Mouse (Mus musculus) kidney, adult 2 months (tissue): ENCODE measurements around the gene Scrt2. TPM values are rescaled to one million over a fixed set of nuclear protein-coding genes. Genes with fewer than 3 reads are reported as not detected.

Experiments
- DNase-seq: peaks from one replicate; pipeline ENCODE4 v3.0.0; 2021
- H3K27ac ChIP-seq: fragments of 200-500 bp; 2 replicates; pipeline ENCODE4 v1.5.1; 2012; ENCODE audit warnings: low read depth, low read length, control low read depth, inconsistent platforms; ENCODE audit not compliant: insufficient read depth
- H3K27me3 ChIP-seq: fragments of 200-500 bp; replicated peaks from 2 replicates; pipeline ENCODE4 v1.6.1; 2012; ENCODE audit warnings: mild to moderate bottlenecking, moderate library complexity, low read length, inconsistent platforms; ENCODE audit not compliant: control insufficient read depth, insufficient read depth
- H3K36me3 ChIP-seq: fragments of 200-500 bp; 2 replicates; pipeline ENCODE4 v1.6.1; 2012; ENCODE audit warnings: mild to moderate bottlenecking, moderate library complexity, low read length, inconsistent platforms; ENCODE audit not compliant: control insufficient read depth, insufficient read depth
- H3K4me1 ChIP-seq: fragments of 200-500 bp; 2 replicates; pipeline ENCODE4 v1.6.1; 2011; ENCODE audit warnings: low read length; ENCODE audit not compliant: control insufficient read depth, insufficient read depth
- H3K4me3 ChIP-seq: fragments of 200-500 bp; 2 replicates; pipeline ENCODE4 v1.5.1; 2011; ENCODE audit warnings: mild to moderate bottlenecking, low read depth, low read length, control low read depth; ENCODE audit not compliant: insufficient read depth
- CTCF ChIP-seq: fragments of 200-500 bp; conservative IDR thresholded peaks from 2 replicates; pipeline ENCODE4 v1.5.1; 2011; ENCODE audit warnings: low read depth, mild to moderate bottlenecking, control low read depth, low read length, moderate library complexity, mixed read lengths; ENCODE audit not compliant: insufficient read depth, insufficient read length
- POLR2A ChIP-seq: fragments of 200-500 bp; IDR thresholded peaks from one replicate; pipeline ENCODE4 v1.6.1; 2011; ENCODE audit warnings: low read depth, low read length, control low read depth
- WGBS: fragments of 180-500 bp; shearing (Covaris S2); methylation state at CpG from one replicate; pipeline ENCODE4 v1.1.7; 2018; 5-methylcytosine and 5-hydroxymethylcytosine counted together
- polyA plus RNA-seq: library from polyadenylated mRNA; depleted of rRNA; stranded (reverse); fragments of >200 nt; gene quantifications from 2 replicates; pipeline ENCODE4 v1.2.3, GENCODE M21; 2012

Scrt2 gene
- polyA plus RNA-seq, 1 experiment = not detected

- Histone ChIP-seq H3K4me3 (peak overlapping the region; percentile 76), H3K27me3 (no peaks in the 10 kb centered on the region), H3K27ac (peak overlapping the region; percentile 96), H3K36me3 (no peaks in the 10 kb centered on the region), H3K4me1 (peaks cover 12% of the 10 kb centered on the region; the same call in 1 of the 2 replicates)
- 15% methylated on average over 17 of the region's 17 CpGs for WGBS
- TF ChIP-seq CTCF (no peak), POLR2A (no peak)
- peak; percentile 32 for DNase-seq
Observed at GRCm38 (mm10) chr2:152104711-152105317, 23.5 kb downstream of the Scrt2 start.

GRCm38 (mm10) chr2:152105318-152106224 lies 24.2 kb downstream of the Scrt2 start, which contains the start of gene Srxn1:
Gene Srxn1 (plus strand): TSS chr2:152105516.
- no peaks in the 10 kb centered on the region for H3K36me3 ChIP-seq
- WGBS = under 1% methylated on average over 84 of the region's 84 CpGs
- TF ChIP-seq POLR2A (peak; percentile 26), CTCF (peak; percentile 28; the same call in 1 of the 2 replicates)
- peak within 1 kb of the TSS; percentile 76 for H3K4me3 ChIP-seq
- H3K27ac ChIP-seq = peak within 1 kb of the TSS; percentile 96
- no peaks in the 10 kb centered on the region for H3K27me3 ChIP-seq
- peaks cover 12% of the 10 kb centered on the region; the same call in 1 of the 2 replicates for H3K4me1 ChIP-seq
- peak; percentile 91 for DNase-seq

GRCm38 (mm10) chr2:152106225-152106595 lies 24.9 kb downstream of the Scrt2 start:
- H3K27me3 ChIP-seq = no peaks in the 10 kb centered on the region
- DNase-seq = no peak
- TF ChIP-seq POLR2A (no peak), CTCF (no peak)
- peak overlapping the region; percentile 27; the same call in 1 of the 2 replicates for H3K27ac ChIP-seq
- H3K4me3 ChIP-seq = peak overlapping the region; percentile 76; the same call in 1 of the 2 replicates
- no peaks in the 10 kb centered on the region for H3K36me3 ChIP-seq
- WGBS = 51% methylated on average over 3 of the region's 3 CpGs
- peaks cover 12% of the 10 kb centered on the region; the same call in 1 of the 2 replicates for H3K4me1 ChIP-seq

GRCm38 (mm10) chr2:152106597-152106996 lies 25.3 kb downstream of the Scrt2 start:
- 94% methylated on average over 10 of the region's 10 CpGs for WGBS
- Histone ChIP-seq H3K27ac (no peak overlapping the region; the same call in 1 of the 2 replicates), H3K4me3 (no peak overlapping the region), H3K27me3 (no peaks in the 10 kb centered on the region), H3K36me3 (no peaks in the 10 kb centered on the region), H3K4me1 (peaks cover 12% of the 10 kb centered on the region; the same call in 1 of the 2 replicates)
- no peak for DNase-seq
- no peak for TF ChIP-seq CTCF
- TF ChIP-seq POLR2A = no peak

- Histone ChIP-seq H3K27ac (no peak overlapping the region), H3K4me3 (no peak overlapping the region), H3K4me1 (peaks cover 12% of the 10 kb centered on the region; the same call in 1 of the 2 replicates), H3K36me3 (no peaks in the 10 kb centered on the region), H3K27me3 (no peaks in the 10 kb centered on the region)
- TF ChIP-seq CTCF (no peak), POLR2A (no peak)
- DNase-seq = no peak
- WGBS = 71% methylated on average over 7 of the region's 7 CpGs
Observed at GRCm38 (mm10) chr2:152108702-152109101, 27.4 kb downstream of the Scrt2 start.

GRCm38 (mm10) chr2:152109386-152109785 lies 28.1 kb downstream of the Scrt2 start:
- 75% methylated on average over 5 of the region's 5 CpGs for WGBS
- no peaks in the 10 kb centered on the region for H3K36me3 ChIP-seq
- DNase-seq = no peak
- TF ChIP-seq CTCF (no peak), POLR2A (no peak)
- H3K27ac ChIP-seq = no peak overlapping the region
- H3K4me3 ChIP-seq = no peak overlapping the region
- peaks cover 12% of the 10 kb centered on the region; the same call in 1 of the 2 replicates for H3K4me1 ChIP-seq
- H3K27me3 ChIP-seq = no peaks in the 10 kb centered on the region

GRCm38 (mm10) chr2:152111311-152111710 lies 30.0 kb downstream of the Scrt2 start:
- TF ChIP-seq CTCF (no peak), POLR2A (no peak)
- WGBS = 44% methylated on average over 2 of the region's 2 CpGs
- Histone ChIP-seq H3K36me3 (no peaks in the 10 kb centered on the region), H3K27ac (no peak overlapping the region), H3K4me1 (peaks cover 6% of the 10 kb centered on the region; the same call in 1 of the 2 replicates), H3K4me3 (no peak overlapping the region), H3K27me3 (no peaks in the 10 kb centered on the region)
- no peak for DNase-seq
